Mouse (Mus musculus) T-helper 2 cell (primary cell): ENCODE results near the gene Nipal4.

Experiments used
- in situ Hi-C: fragments of 300-600 bp; cut with MboI, MseI; formaldehyde crosslinking; loops from one replicate; pipeline ENCODE4 v1.15.1; 2025; ENCODE audit warnings: high pct_unique_total_duplicates

The Nipal4 gene

DNA sequence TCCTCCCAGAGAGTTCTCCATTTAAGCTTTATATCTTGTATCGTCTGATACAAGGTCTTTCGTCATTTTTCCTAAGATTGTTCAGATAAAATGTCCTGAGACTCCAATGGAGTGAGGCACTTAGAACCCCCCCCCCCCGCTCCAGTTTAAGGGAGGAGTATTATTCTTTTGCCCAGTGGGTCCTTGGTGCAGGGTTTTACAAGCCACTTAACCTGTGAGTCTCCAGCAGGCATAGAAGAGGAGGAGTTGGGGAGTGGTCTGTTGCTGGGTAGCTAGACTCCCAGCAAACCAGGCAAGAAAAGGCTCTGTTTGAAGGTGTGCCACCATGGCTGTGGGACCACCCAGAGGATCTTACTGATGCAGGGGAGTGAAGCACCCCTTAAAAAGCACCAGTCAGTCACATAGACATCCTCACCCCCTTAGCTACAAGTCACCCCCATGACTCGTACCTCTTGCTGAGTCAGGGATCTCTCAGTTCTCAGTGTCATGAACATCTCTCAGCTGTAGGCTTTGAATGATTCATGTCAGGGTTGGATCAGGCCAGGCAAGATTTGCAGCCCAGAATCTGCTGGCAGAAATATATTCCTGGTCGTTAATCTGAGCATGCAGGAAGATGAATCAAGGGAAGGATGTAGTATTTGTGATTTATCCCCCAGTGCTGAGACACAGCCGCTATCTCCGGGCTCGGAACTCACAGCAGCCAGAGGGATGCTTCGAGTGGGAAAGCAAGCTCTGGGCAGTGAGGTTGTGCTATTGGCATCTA lies 50.7 kb downstream of the Nipal4 start:
- in situ Hi-C loops, result no loop called here

DNA sequence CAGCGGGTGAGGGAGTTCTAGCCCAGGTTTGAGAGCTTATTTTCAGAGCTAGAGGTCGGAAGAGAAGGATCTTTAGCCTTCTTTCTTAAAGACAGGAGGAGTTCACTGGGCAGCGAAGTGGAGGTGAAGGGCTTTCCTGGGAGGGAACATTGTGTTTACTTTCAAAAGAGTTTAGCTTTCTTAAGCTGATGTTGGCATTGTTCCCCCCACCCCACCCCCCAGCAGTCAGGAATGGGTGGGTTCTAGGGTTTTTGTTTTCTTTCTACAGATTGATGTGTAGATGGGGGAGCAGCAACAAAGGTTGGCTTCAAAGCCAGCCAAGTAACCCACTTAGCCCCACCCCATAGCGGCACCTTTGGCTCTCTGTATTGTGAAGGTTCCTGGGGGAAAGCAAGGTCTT lies 51.3 kb downstream of the Nipal4 start:
- in situ Hi-C loops, result no loop called here

DNA sequence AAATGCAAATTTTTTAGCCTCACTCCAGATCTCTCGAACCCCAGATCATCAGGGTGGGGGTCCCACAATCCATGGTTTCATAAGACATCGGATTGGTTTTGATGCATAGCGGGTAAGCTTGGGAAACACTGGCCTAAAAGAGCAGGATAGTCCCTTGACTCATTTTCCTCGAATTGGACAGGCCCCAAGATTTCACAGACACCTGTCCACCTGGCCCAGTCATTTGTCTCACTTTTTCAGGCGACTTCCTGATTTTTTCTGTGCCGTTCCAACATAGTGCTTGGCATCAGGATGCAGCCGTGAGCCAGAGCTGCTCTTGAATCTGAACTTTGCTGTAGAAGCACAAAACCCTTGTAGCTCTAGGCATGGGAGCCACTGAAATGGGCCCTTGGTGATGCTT lies 52.1 kb downstream of the Nipal4 start:
- in situ Hi-C loops, result no loop called here

DNA sequence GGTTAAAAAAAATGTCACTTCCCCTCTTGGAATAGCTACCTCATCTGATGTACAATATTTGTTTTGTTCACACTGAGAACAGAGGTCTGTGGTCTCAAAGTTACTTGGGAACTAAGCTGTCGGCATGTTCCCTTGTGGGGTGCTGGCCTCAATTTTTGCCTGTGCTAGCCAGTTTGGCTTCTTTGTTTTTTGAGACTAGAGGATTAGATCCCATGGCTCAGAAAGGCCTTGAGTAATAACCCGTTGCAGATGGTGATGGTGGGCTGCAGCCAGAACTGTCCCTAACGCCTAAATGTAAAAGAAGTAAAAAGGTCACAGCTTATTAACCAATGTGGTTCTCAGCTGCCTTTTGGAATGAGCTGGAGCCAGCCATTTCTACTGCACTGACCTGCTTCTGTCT lies 53.1 kb downstream of the Nipal4 start:
- in situ Hi-C loops, result no loop called here

DNA sequence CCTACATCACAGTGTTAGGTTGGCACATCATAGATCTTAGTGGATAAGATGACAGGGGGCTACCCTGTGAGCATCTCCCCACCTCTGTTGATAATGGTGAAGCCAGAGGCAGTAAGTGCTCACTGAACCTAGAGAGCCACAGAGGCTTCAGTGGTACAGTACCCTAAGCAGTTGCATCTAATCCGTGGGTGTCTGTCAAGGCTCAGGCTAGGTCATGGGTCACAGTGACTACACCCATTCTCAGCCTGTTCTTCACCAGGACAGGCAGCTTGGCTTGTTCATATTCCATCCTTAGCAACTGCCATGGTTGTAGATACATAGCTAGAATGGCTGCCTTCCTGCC lies 55.4 kb downstream of the Nipal4 start:
- in situ Hi-C loops, result no loop called here

DNA sequence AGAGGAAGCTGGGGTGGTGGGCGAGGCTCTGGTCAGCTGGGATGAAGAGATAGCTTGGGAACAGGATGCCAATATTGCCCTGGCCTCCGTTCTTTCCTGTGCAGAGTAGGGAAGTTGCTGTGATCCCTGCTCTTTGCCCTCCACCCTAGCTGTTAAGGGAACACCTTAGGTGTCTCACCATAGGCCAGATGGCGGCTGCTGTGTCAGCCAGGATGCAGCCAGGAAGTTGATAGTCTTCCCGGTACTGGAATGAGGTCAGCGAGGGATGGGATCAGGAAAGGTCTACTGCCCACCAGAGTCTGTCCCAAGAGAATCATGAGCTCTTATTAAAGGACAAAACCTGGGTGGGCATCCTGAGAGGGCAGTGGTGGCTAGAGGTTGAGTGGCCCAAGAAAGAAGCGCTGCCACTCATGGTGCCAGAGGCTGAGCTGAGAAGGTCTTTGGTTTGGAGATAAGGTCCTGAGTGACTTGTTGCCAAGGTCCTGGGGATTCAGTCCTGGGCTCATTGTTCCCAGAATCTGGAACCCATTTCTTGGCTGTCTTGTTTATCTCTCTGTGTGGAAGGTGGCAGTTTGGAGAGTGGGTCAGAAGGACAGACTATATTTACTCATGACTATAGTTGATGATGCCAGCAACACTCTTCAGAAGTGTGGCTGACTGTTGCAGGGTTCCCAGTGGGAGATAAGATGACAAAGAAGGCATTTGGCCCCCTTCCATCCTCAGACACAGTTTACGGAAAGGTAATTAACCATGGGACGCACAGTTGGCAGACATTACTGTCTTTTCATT lies 56.0 kb downstream of the Nipal4 start:
- in situ Hi-C loops, result no loop called here

DNA sequence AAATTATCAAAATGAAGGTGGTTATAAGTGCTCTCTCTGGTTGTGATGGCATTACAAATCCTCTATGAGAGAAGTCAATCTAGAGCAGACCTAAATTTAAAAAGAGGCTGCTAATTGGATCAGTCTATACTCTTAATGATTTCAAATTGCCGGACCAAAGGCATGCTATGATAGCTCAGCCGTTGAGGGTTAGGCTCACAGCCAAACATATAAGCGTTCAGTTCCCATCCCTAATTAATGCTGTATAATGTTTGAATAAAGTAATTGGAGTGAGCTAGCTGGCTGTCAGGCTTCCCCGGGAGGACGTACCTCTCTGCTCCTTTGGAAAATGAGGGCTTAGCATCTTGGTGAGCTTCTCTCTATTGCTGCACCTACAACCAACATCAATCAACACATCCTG lies 57.1 kb downstream of the Nipal4 start:
- in situ Hi-C loops, result no loop called here

DNA sequence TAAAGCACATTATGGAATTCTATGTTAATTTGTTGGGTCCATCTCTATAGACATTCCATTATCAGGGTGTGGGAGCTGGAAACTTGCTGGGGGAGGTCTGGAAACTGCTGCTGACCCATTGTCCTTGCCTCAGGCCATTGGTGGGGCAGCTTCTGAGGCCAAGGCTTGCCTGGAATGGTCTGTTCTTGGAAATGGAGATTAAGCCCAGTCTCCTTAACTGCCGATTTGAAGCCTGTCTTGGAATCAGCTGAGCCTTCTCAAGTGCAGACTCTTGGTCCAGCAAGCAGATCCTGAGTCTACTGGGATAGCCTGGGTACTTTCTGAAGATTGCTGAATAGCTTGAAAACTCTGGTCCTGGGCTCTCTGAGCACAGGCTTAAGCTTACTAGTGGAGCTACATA lies 59.3 kb downstream of the Nipal4 start:
- in situ Hi-C loops, result no loop called here

DNA sequence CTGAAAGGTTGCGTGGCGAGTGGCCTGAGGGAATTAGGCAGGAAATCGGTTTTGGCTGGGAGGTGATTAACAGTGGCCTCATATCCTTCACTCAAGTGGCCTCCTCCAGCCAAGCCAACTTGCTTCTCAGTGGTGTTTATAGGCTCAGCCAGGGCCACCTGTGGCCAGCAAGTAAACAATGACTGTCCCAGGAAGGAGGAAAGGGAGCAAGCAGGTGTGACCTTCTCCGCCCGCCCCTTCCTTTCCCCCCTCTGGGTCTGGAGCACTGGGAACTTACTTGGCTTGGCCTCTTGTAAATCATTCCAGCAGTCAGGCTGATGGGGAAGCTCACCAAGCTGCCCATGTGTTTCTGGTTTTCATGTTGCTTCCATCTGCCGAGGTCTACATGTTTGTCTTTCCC lies 64.2 kb downstream of the Nipal4 start:
- in situ Hi-C loops, result no loop called here
